Comparison of ENCODE assay signal across 8 mouse cellular contexts in the genomic region with DNA sequence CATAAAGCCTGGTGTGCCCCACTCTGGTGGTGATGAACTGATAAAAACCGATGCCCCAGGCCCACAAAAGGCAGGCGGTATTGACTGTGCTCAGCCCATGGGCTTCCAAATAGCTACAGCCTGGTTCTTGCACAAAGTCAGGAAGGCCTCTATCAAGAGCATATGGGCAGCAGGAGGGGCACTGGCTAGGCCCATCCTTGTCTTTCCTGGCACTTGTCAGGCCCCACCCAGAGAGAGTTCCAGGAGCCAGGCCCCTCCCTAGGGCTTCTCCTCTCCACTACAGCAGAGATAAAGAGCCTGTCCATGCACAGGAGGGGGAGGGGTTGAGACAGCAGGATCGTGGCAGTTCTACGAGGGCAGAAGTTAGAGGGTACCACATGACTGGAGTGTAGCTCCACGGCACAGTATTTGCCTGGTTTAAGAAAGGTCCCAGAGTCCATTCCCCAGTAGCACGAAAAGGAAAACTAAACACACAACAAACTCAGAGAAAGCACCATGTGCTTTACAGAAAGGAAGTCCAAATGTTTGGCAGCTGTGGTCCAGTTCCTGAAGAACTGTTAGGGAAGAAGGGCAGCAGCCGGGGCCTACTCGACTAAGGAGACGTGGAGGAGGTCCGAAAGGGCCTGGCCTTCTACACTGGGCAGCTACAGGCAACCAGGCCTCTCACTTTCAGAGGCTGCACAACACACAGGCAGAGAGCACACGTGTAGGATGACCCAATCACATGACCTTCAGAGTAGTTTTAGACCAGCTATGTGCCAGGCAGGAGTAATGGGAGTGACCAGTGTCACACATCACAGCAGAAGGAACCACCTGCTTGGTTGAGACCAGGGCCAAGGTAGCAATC. TPM values are rescaled to one million over a fixed set of nuclear protein-coding genes. Genes with fewer than 3 reads are reported as not detected.
DNase-seq lines count a peak whose midpoint lies in the region; ATAC-seq lines count a peak whose summit lies in the region.

No protein-coding gene starts in this region.

- H3K4me3 ChIP-seq in heart, embryonic 10.5 days, result peak overlapping the region; percentile 22; the same call in 1 of the 2 replicates
- H3K4me3 ChIP-seq in liver, embryonic 12.5 days, result peak overlapping the region; percentile 69
- H3K4me3 ChIP-seq in stomach, embryonic 15.5 days (replicated peaks), result no peak overlapping the region

- H3K27ac ChIP-seq in heart, embryonic 10.5 days, result peak overlapping the region; percentile 92
- H3K27ac ChIP-seq in liver, embryonic 12.5 days, result peak overlapping the region; percentile 100
- peak overlapping the region; percentile 67 for H3K27ac ChIP-seq in stomach, embryonic 15.5 days

- no peaks in the 10 kb centered on the region for H3K27me3 ChIP-seq in heart, embryonic 10.5 days (ENCODE audit: insufficient read depth, poor library complexity, severe bottlenecking)
- no peaks in the 10 kb centered on the region for H3K27me3 ChIP-seq in liver, embryonic 12.5 days (replicated peaks)
- H3K27me3 ChIP-seq in stomach, embryonic 15.5 days (replicated peaks), result no peaks in the 10 kb centered on the region

- peaks cover 85% of the 10 kb centered on the region for H3K4me1 ChIP-seq in heart, embryonic 10.5 days
- H3K4me1 ChIP-seq in liver, embryonic 12.5 days, result peaks cover 98% of the 10 kb centered on the region
- peaks cover 44% of the 10 kb centered on the region for H3K4me1 ChIP-seq in stomach, embryonic 15.5 days

- H3K36me3 ChIP-seq in heart, embryonic 10.5 days, result peaks cover 14% of the 10 kb centered on the region
- peaks cover 62% of the 10 kb centered on the region for H3K36me3 ChIP-seq in liver, embryonic 12.5 days
- H3K36me3 ChIP-seq in stomach, embryonic 15.5 days, result no peaks in the 10 kb centered on the region

- WGBS in heart, embryonic 10.5 days, result 41% methylated on average over 11 of the region's 11 CpGs
- 16% methylated on average over 11 of the region's 11 CpGs for WGBS in liver, embryonic 12.5 days (ENCODE audit: insufficient replicate concordance)
- 50% methylated on average over 11 of the region's 11 CpGs for WGBS in stomach, embryonic 15.5 days

- peak; percentile 88 for ATAC-seq in liver, embryonic 12.5 days
- ATAC-seq in stomach, embryonic 15.5 days (ENCODE audit: insufficient read depth, low FRiP score, low read depth), result peak; percentile 84

- DNase-seq in ovary, postnatal 36 days (ENCODE audit: low spot score), result peak; percentile 58
- no peak for DNase-seq in ovary, postnatal 14 days (ENCODE audit: low spot score)
- DNase-seq in heart, embryonic 10.5 days (ENCODE audit: low spot score), result peak; percentile 96
- no peak for DNase-seq in B cell, adult 2 months
- no peak for DNase-seq in adrenal gland, postnatal 4 days (ENCODE audit: low spot score in 2 of 2)
- DNase-seq in left cerebral cortex, postnatal 14 days (ENCODE audit: low spot score in 2 of 2), result no peak

- H3K4me2 ChIP-seq in liver, embryonic 12.5 days, result peak overlapping the region; percentile 79
- H3K4me2 ChIP-seq in stomach, embryonic 15.5 days, result 0 out of 2 replicates have a peak overlapping the region, but pooled peaks have one; percentile 14

- no peaks in the 10 kb centered on the region for H3K9me3 ChIP-seq in heart, embryonic 10.5 days
- H3K9me3 ChIP-seq in liver, embryonic 12.5 days (replicated peaks), result no peaks in the 10 kb centered on the region
- no peaks in the 10 kb centered on the region for H3K9me3 ChIP-seq in stomach, embryonic 15.5 days

- intact Hi-C loops in left cerebral cortex, postnatal 14 days (cut with DNase I), result no loop called here

- peak overlapping the region; percentile 83 for H3K9ac ChIP-seq in liver, embryonic 12.5 days
- H3K9ac ChIP-seq in stomach, embryonic 15.5 days, result no peak overlapping the region

RNA-seq across cellular contexts. Expression of gene Smim5, which starts 3.8 kb away (rescaled TPM):
- polyA plus RNA-seq in heart, embryonic 10.5 days (2016; fragmentation: Nextera tagmentation; extraction: Ambion mirVana), result 13.7 and 17.9 TPM in 2 replicates
- polyA plus RNA-seq in liver, embryonic 12.5 days (2016; fragmentation: Nextera tagmentation; extraction: Ambion mirVana), result 47.5 and 48.9 TPM in 2 replicates
- polyA plus RNA-seq in stomach, embryonic 15.5 days (2015; fragmentation: Nextera tagmentation; extraction: Ambion mirVana), result 3.5 and 5.5 TPM in 2 replicates
- total RNA-seq in adrenal gland, postnatal 4 days (2021), result 1 to 10 TPM; 2.1 to 2.3 TPM
- under 1 TPM in 1 of 2 experiments, not detected in 1; 0.33 TPM for total RNA-seq in left cerebral cortex, postnatal 14 days (2021)

RNA-seq across cellular contexts. Expression of gene Smim6, which starts 8.2 kb away (rescaled TPM):
- 1.6 and 1.7 TPM in 2 replicates for polyA plus RNA-seq in heart, embryonic 10.5 days (2016; fragmentation: Nextera tagmentation; extraction: Ambion mirVana)
- 3.1 and 3.7 TPM in 2 replicates for polyA plus RNA-seq in liver, embryonic 12.5 days (2016; fragmentation: Nextera tagmentation; extraction: Ambion mirVana)
- 40.9 and 43.0 TPM in 2 replicates for polyA plus RNA-seq in stomach, embryonic 15.5 days (2015; fragmentation: Nextera tagmentation; extraction: Ambion mirVana)
- 1 to 10 TPM in 1 of 2 experiments, not detected in 1; 1.8 TPM for total RNA-seq in adrenal gland, postnatal 4 days (2021)
- total RNA-seq in left cerebral cortex, postnatal 14 days (2021), result not detected

RNA-seq across cellular contexts. Expression of gene Sap30bp, which starts 29.5 kb away (rescaled TPM):
- polyA plus RNA-seq in heart, embryonic 10.5 days (2016; fragmentation: Nextera tagmentation; extraction: Ambion mirVana), result 29.4 and 35.8 TPM in 2 replicates
- 23.1 and 24.5 TPM in 2 replicates for polyA plus RNA-seq in liver, embryonic 12.5 days (2016; fragmentation: Nextera tagmentation; extraction: Ambion mirVana)
- 34.6 and 36.4 TPM in 2 replicates for polyA plus RNA-seq in stomach, embryonic 15.5 days (2015; fragmentation: Nextera tagmentation; extraction: Ambion mirVana)
- 10 to 100 TPM; 44.9 to 51.5 TPM for total RNA-seq in adrenal gland, postnatal 4 days (2021)
- total RNA-seq in left cerebral cortex, postnatal 14 days (2021), result 10 to 100 TPM; 43.2 to 50.7 TPM

RNA-seq across cellular contexts. Expression of gene Recql5, which starts 29.7 kb away (rescaled TPM):
- polyA plus RNA-seq in heart, embryonic 10.5 days (2016; fragmentation: Nextera tagmentation; extraction: Ambion mirVana), result 20.4 and 22.3 TPM in 2 replicates
- 14.9 and 17.6 TPM in 2 replicates for polyA plus RNA-seq in liver, embryonic 12.5 days (2016; fragmentation: Nextera tagmentation; extraction: Ambion mirVana)
- 16.3 and 21.9 TPM in 2 replicates for polyA plus RNA-seq in stomach, embryonic 15.5 days (2015; fragmentation: Nextera tagmentation; extraction: Ambion mirVana)
- total RNA-seq in adrenal gland, postnatal 4 days (2021), result 10 to 100 TPM; 28.6 to 28.8 TPM
- 10 to 100 TPM; 19.8 to 22.4 TPM for total RNA-seq in left cerebral cortex, postnatal 14 days (2021)

RNA-seq across cellular contexts. Expression of gene Myo15b, which starts 45.4 kb away (rescaled TPM):
- polyA plus RNA-seq in heart, embryonic 10.5 days (2016; fragmentation: Nextera tagmentation; extraction: Ambion mirVana), result 0.23 and 0.31 TPM in 2 replicates
- polyA plus RNA-seq in liver, embryonic 12.5 days (2016; fragmentation: Nextera tagmentation; extraction: Ambion mirVana), result 0.38 and 0.83 TPM in 2 replicates
- 17.8 and 24.7 TPM in 2 replicates for polyA plus RNA-seq in stomach, embryonic 15.5 days (2015; fragmentation: Nextera tagmentation; extraction: Ambion mirVana)
- 1 to 10 TPM; 1.1 to 6.8 TPM for total RNA-seq in adrenal gland, postnatal 4 days (2021)
- under 1 TPM; 0.13 to 0.17 TPM for total RNA-seq in left cerebral cortex, postnatal 14 days (2021)

Comparison
In these comparisons a context has a peak if more than half of its experiments do, and no peak if none do; other contexts are left out.
1. DNase-seq: peak in ovary, postnatal 36 days (single experiment) and heart, embryonic 10.5 days (single experiment); none in ovary, postnatal 14 days (single experiment), B cell, adult 2 months (0 of 2), adrenal gland, postnatal 4 days (0 of 2) and left cerebral cortex, postnatal 14 days (0 of 2).
2. Peak in every context shown above with its lines, with median percentiles within 50 percentile points of each other: H3K27ac ChIP-seq.